8 mouse cellular contexts compared by ENCODE assay signal in genomic region chr1:155097354-155097753, GRCm38 (mm10). TPM values are rescaled to one million over a fixed set of nuclear protein-coding genes. Genes with fewer than 3 reads are reported as not detected.
DNase-seq lines count a peak whose midpoint lies in the region; ATAC-seq and TF ChIP-seq lines count a peak whose summit lies in the region.

No protein-coding gene starts in this region.

- H3K27ac ChIP-seq in kidney, adult 2 months (ENCODE audit: insufficient read depth, low read depth, low read length) = no peak overlapping the region
- H3K27ac ChIP-seq in midbrain, embryonic 15.5 days = peak overlapping the region; percentile 90

- no peak for TF ChIP-seq POLR2A in kidney, adult 2 months (IDR thresholded peaks at IDR 0.05; ENCODE audit: low read depth, low read length)

- TF ChIP-seq CTCF in kidney, adult 2 months (conservative IDR thresholded peaks at IDR 0.05; ENCODE audit: insufficient read depth, insufficient read length, low read depth, low read length) = no peak

- H3K9me3 ChIP-seq in midbrain, embryonic 15.5 days = no peaks in the 10 kb centered on the region

- ATAC-seq in midbrain, embryonic 15.5 days (replicated peaks) = no peak

- H3K4me3 ChIP-seq in kidney, adult 2 months (ENCODE audit: insufficient read depth, low read depth, low read length) = peak overlapping the region; percentile 27
- peak overlapping the region; percentile 95 for H3K4me3 ChIP-seq in midbrain, embryonic 15.5 days

- intact Hi-C loops in left cerebral cortex, postnatal 4 days (cut with DNase I) = loop anchor here (5.0 kb wide), 2 partner anchors 50 to 115 kb away; no protein-coding TSS in a partner anchor

- H3K9ac ChIP-seq in midbrain, embryonic 15.5 days = peak overlapping the region; percentile 99

- H3K27me3 ChIP-seq in kidney, adult 2 months (replicated peaks; ENCODE audit: control insufficient read depth, insufficient read depth, low read length) = no peaks in the 10 kb centered on the region
- H3K27me3 ChIP-seq in midbrain, embryonic 15.5 days (replicated peaks) = no peaks in the 10 kb centered on the region

- 42% methylated on average over 6 of the region's 6 CpGs for WGBS in kidney, adult 2 months
- 29% methylated on average over 6 of the region's 6 CpGs for WGBS in midbrain, embryonic 15.5 days

- peaks cover 12% of the 10 kb centered on the region for H3K4me1 ChIP-seq in kidney, adult 2 months (ENCODE audit: control insufficient read depth, insufficient read depth, low read length)
- peaks cover 46% of the 10 kb centered on the region for H3K4me1 ChIP-seq in midbrain, embryonic 15.5 days

- H3K36me3 ChIP-seq in kidney, adult 2 months (ENCODE audit: control insufficient read depth, insufficient read depth, low read length) = no peaks in the 10 kb centered on the region
- H3K36me3 ChIP-seq in midbrain, embryonic 15.5 days (replicated peaks) = no peaks in the 10 kb centered on the region

- peak overlapping the region; percentile 91 for H3K4me2 ChIP-seq in midbrain, embryonic 15.5 days

- DNase-seq in kidney, adult 2 months = no peak
- DNase-seq in kidney, adult 8-10 months = no peak
- peak; percentile 88 for DNase-seq in c-Kit-positive CD71-positive TER-119-positive erythroid progenitor cells, embryonic 14.5 days (ENCODE audit: low spot score)
- peak; percentile 65 for DNase-seq in induced T-regulatory cell, adult 2 months (ENCODE audit: low read depth)
- no peak for DNase-seq in left cerebral cortex, postnatal 4 days
- no peak for DNase-seq in cerebellum, adult 9-11 months
- no peak for DNase-seq in testis, postnatal 10 days (ENCODE audit: low spot score)

RNA-seq across cellular contexts. Expression of gene Ier5, which starts 2.1 kb away (rescaled TPM):
- 8.6 and 9.8 TPM in 2 replicates for polyA plus RNA-seq in kidney, adult 2 months (2012; rRNA removed)
- polyA plus RNA-seq in midbrain, embryonic 15.5 days (2015; fragmentation: Nextera tagmentation; extraction: Ambion mirVana) = 7.2 and 9.4 TPM in 2 replicates
- 10 to 100 TPM; 12.0 TPM for total RNA-seq in left cerebral cortex, postnatal 4 days (2021)

RNA-seq across cellular contexts. Expression of gene Mr1, which starts 49.3 kb away (rescaled TPM):
- 3.3 and 4.5 TPM in 2 replicates for polyA plus RNA-seq in kidney, adult 2 months (2012; rRNA removed)
- 0.71 and 1.2 TPM in 2 replicates for polyA plus RNA-seq in midbrain, embryonic 15.5 days (2015; fragmentation: Nextera tagmentation; extraction: Ambion mirVana)
- 1 to 10 TPM; 1.5 to 1.8 TPM for total RNA-seq in left cerebral cortex, postnatal 4 days (2021)

Comparison
In these comparisons a context has a peak if more than half of its experiments do, and no peak if none do; other contexts are left out.
1. DNase-seq: peak in c-Kit-positive CD71-positive TER-119-positive erythroid progenitor cells, embryonic 14.5 days (single experiment) and induced T-regulatory cell, adult 2 months (single experiment); none in kidney, adult 2 months (single experiment), kidney, adult 8-10 months (0 of 2), left cerebral cortex, postnatal 4 days (single experiment), cerebellum, adult 9-11 months (single experiment) and testis, postnatal 10 days (single experiment).